ENCODE assay signal across 21 mouse cellular contexts in genomic region chr15:102585501-102585900, GRCm38 (mm10). TPM values are rescaled to one million over a fixed set of nuclear protein-coding genes. Genes with fewer than 3 reads are reported as not detected.
DNase-seq lines count a peak whose midpoint lies in the region; ATAC-seq and TF ChIP-seq lines count a peak whose summit lies in the region.
"Had no signal": no experiment of that assay in that cellular context is flagged by ENCODE, and none has a peak within 500 bp of the region (broad histone marks: within the 10 kb centered on the region; RNA-seq: fewer than 3 reads in every experiment).

No protein-coding gene starts in this region.

- H3K27ac ChIP-seq in kidney, embryonic 16.5 days (ENCODE audit: low read length) = no peak overlapping the region
- peak overlapping the region; percentile 77 for H3K27ac ChIP-seq in forebrain, embryonic 14.5 days (ENCODE audit: low read depth, low read length)
- peak overlapping the region; percentile 75 for H3K27ac ChIP-seq in hindbrain, embryonic 15.5 days (replicated peaks)
- peak overlapping the region; percentile 43 for H3K27ac ChIP-seq in midbrain, postnatal 0 days (ENCODE audit: low read depth, low read length)
- H3K27ac ChIP-seq: embryonic facial prominence, embryonic 15.5 days; heart, embryonic 15.5 days; liver, embryonic 12.5 days; lung, embryonic 15.5 days; macrophage had no signal

- WGBS in kidney, embryonic 16.5 days = 77% methylated on average over 5 of the region's 5 CpGs
- WGBS in forebrain, embryonic 14.5 days = 43% methylated on average over 5 of the region's 5 CpGs
- WGBS in hindbrain, embryonic 15.5 days = 49% methylated on average over 5 of the region's 5 CpGs
- 43% methylated on average over 5 of the region's 5 CpGs for WGBS in midbrain, postnatal 0 days

- H3K9ac ChIP-seq in kidney, embryonic 16.5 days (replicated peaks; ENCODE audit: low read length) = 0 out of 2 replicates have a peak overlapping the region, but pooled peaks have one; percentile 35
- peak overlapping the region; percentile 32; the same call in 1 of the 2 replicates for H3K9ac ChIP-seq in forebrain, embryonic 14.5 days (ENCODE audit: low read length)
- H3K9ac ChIP-seq in hindbrain, embryonic 15.5 days = no peak overlapping the region
- H3K9ac ChIP-seq in midbrain, postnatal 0 days (replicated peaks; ENCODE audit: low read length, poor library complexity, severe bottlenecking) = 0 out of 2 replicates have a peak overlapping the region, but pooled peaks have one; percentile 24
- H3K9ac ChIP-seq: embryonic facial prominence, embryonic 15.5 days; heart, embryonic 15.5 days; liver, embryonic 12.5 days; lung, embryonic 15.5 days had no signal

- H3K4me2 ChIP-seq in kidney, embryonic 16.5 days (replicated peaks; ENCODE audit: low read depth, low read length) = no peak overlapping the region
- H3K4me2 ChIP-seq in forebrain, embryonic 14.5 days (ENCODE audit: low read length) = no peak overlapping the region
- no peak overlapping the region for H3K4me2 ChIP-seq in hindbrain, embryonic 15.5 days
- H3K4me2 ChIP-seq in midbrain, postnatal 0 days (ENCODE audit: low read depth, low read length, poor library complexity, severe bottlenecking) = no peak overlapping the region
- H3K4me2 ChIP-seq: embryonic facial prominence, embryonic 15.5 days; heart, embryonic 15.5 days; liver, embryonic 12.5 days; lung, embryonic 15.5 days had no signal

- no peak for ATAC-seq in kidney, embryonic 16.5 days (ENCODE audit: low FRiP score, low TSS enrichment)
- ATAC-seq in forebrain, embryonic 14.5 days = 0 out of 2 replicates have a peak, but pooled peaks have one; percentile 11
- no peak for ATAC-seq in hindbrain, embryonic 15.5 days (ENCODE audit: low FRiP score, low read depth)
- ATAC-seq in midbrain, postnatal 0 days (ENCODE audit: low FRiP score) = no peak
- ATAC-seq: liver, embryonic 12.5 days had no signal

- no peaks in the 10 kb centered on the region for H3K9me3 ChIP-seq in kidney, embryonic 16.5 days (ENCODE audit: low read length)
- no peaks in the 10 kb centered on the region for H3K9me3 ChIP-seq in forebrain, embryonic 14.5 days (replicated peaks; ENCODE audit: control insufficient read depth, low read length)
- no peaks in the 10 kb centered on the region for H3K9me3 ChIP-seq in hindbrain, embryonic 15.5 days
- H3K9me3 ChIP-seq in midbrain, postnatal 0 days (ENCODE audit: low read length) = no peaks in the 10 kb centered on the region
- H3K9me3 ChIP-seq: embryonic facial prominence, embryonic 15.5 days; heart, embryonic 15.5 days; liver, embryonic 12.5 days; lung, embryonic 15.5 days had no signal

- no peak for TF ChIP-seq CTCF in midbrain, postnatal 0 days (IDR thresholded peaks at IDR 0.05)

- peaks cover 6% of the 10 kb centered on the region for H3K4me1 ChIP-seq in kidney, embryonic 16.5 days (ENCODE audit: insufficient read depth, low read length)
- H3K4me1 ChIP-seq in forebrain, embryonic 14.5 days (ENCODE audit: control insufficient read depth, insufficient read depth, low read length) = peaks cover 16% of the 10 kb centered on the region
- peaks cover 21% of the 10 kb centered on the region for H3K4me1 ChIP-seq in hindbrain, embryonic 15.5 days (replicated peaks)
- peaks cover 10% of the 10 kb centered on the region for H3K4me1 ChIP-seq in midbrain, postnatal 0 days (ENCODE audit: insufficient read depth, low read length)
- H3K4me1 ChIP-seq: liver, embryonic 12.5 days had no signal

- DNase-seq in kidney, postnatal 4 days = no peak
- peak; percentile 38 for DNase-seq in forebrain, embryonic 14.5 days (ENCODE audit: low spot score)
- DNase-seq in midbrain, postnatal 0 days (ENCODE audit: low spot score) = no peak
- DNase-seq in frontal cortex, postnatal 25 days (ENCODE audit: low spot score in 2 of 2) = no peak
- DNase-seq in right cerebral cortex, postnatal 25 days = no peak
- DNase-seq: adrenal gland, postnatal 25 days; cerebellum, adult 2 months; heart, adult 11 months; kidney, adult 18-20 months; kidney, postnatal 36 days; thymus, adult 2 months had no signal

- no peaks in the 10 kb centered on the region for H3K27me3 ChIP-seq in kidney, embryonic 16.5 days (ENCODE audit: insufficient read depth, low read length)
- no peaks in the 10 kb centered on the region for H3K27me3 ChIP-seq in forebrain, embryonic 14.5 days (replicated peaks; ENCODE audit: control insufficient read depth, insufficient read depth, low read length)
- no peaks in the 10 kb centered on the region for H3K27me3 ChIP-seq in hindbrain, embryonic 15.5 days
- H3K27me3 ChIP-seq in midbrain, postnatal 0 days (ENCODE audit: insufficient read depth, low read length) = no peaks in the 10 kb centered on the region
- H3K27me3 ChIP-seq: embryonic facial prominence, embryonic 15.5 days; heart, embryonic 15.5 days; liver, embryonic 12.5 days; lung, embryonic 15.5 days had no signal

- no peak overlapping the region for H3K4me3 ChIP-seq in kidney, embryonic 16.5 days (ENCODE audit: low read length)
- H3K4me3 ChIP-seq in forebrain, embryonic 14.5 days (ENCODE audit: low read depth, low read length) = no peak overlapping the region
- H3K4me3 ChIP-seq in hindbrain, embryonic 15.5 days = no peak overlapping the region
- no peak overlapping the region for H3K4me3 ChIP-seq in midbrain, postnatal 0 days (ENCODE audit: low read depth, low read length)
- H3K4me3 ChIP-seq: embryonic facial prominence, embryonic 15.5 days; heart, embryonic 15.5 days; liver, embryonic 12.5 days; lung, embryonic 15.5 days had no signal

- peaks cover 5% of the 10 kb centered on the region; the same call in 1 of the 2 replicates for H3K36me3 ChIP-seq in kidney, embryonic 16.5 days (ENCODE audit: insufficient read depth, low read length)
- H3K36me3 ChIP-seq in forebrain, embryonic 14.5 days (ENCODE audit: control insufficient read depth, insufficient read depth, low read length) = no peaks in the 10 kb centered on the region
- H3K36me3 ChIP-seq in hindbrain, embryonic 15.5 days = no peaks in the 10 kb centered on the region
- H3K36me3 ChIP-seq in midbrain, postnatal 0 days (ENCODE audit: insufficient read depth, low read length) = no peaks in the 10 kb centered on the region
- H3K36me3 ChIP-seq: heart, embryonic 15.5 days; lung, embryonic 15.5 days had no signal

RNA-seq across cellular contexts. Expression of gene Gm28047, which starts 39.4 kb away (rescaled TPM):
- 0.36 TPM in 1 of 2 replicates, not detected in the other for polyA plus RNA-seq in kidney, embryonic 16.5 days (2015; fragmentation: Nextera tagmentation; extraction: Ambion mirVana)
- polyA plus RNA-seq in forebrain, embryonic 14.5 days (2014; fragmentation: Nextera tagmentation; extraction: Ambion mirVana) = not detected in 2 replicates
- not detected in 2 replicates for polyA plus RNA-seq in hindbrain, embryonic 15.5 days (2015; fragmentation: Nextera tagmentation; extraction: Ambion mirVana)
- total RNA-seq in midbrain, postnatal 0 days (2014; rRNA removed) = not detected in 2 replicates
- not detected in 2 replicates for polyA plus RNA-seq in midbrain, postnatal 0 days (2015; fragmentation: Nextera tagmentation; extraction: Ambion mirVana)
- total RNA-seq: common myeloid progenitor, adult 5-6 weeks had no signal
- polyA plus RNA-seq: cerebellum, adult 2 months; embryonic facial prominence, embryonic 15.5 days; heart, embryonic 15.5 days; limb, embryonic 11.5 days; liver, embryonic 12.5 days; lung, embryonic 15.5 days; stomach, embryonic 14.5 days; thymus, adult 2 months had no signal

RNA-seq across cellular contexts. Expression of gene Atf7, which starts 39.8 kb away (rescaled TPM):
- polyA plus RNA-seq in kidney, embryonic 16.5 days (2015; fragmentation: Nextera tagmentation; extraction: Ambion mirVana) = 30.9 and 39.2 TPM in 2 replicates
- polyA plus RNA-seq in forebrain, embryonic 14.5 days (2014; fragmentation: Nextera tagmentation; extraction: Ambion mirVana) = 12.6 and 15.4 TPM in 2 replicates
- 19.4 and 19.8 TPM in 2 replicates for polyA plus RNA-seq in hindbrain, embryonic 15.5 days (2015; fragmentation: Nextera tagmentation; extraction: Ambion mirVana)
- total RNA-seq in midbrain, postnatal 0 days (2014; rRNA removed) = 16.8 and 18.6 TPM in 2 replicates
- 7.5 and 10.9 TPM in 2 replicates for polyA plus RNA-seq in midbrain, postnatal 0 days (2015; fragmentation: Nextera tagmentation; extraction: Ambion mirVana)
